Mouse (Mus musculus) small intestine, adult 2 months (tissue): Measurements from ENCODE around the gene Phactr3.

Source experiments
- CTCF ChIP-seq: fragments of 200-500 bp; IDR thresholded peaks from 2 replicates; pipeline ENCODE4 v1.5.1; 2012; ENCODE audit warnings: low read depth, mild to moderate bottlenecking, control low read depth, inconsistent platforms, low read length, moderate library complexity, mixed read lengths; ENCODE audit not compliant: insufficient replicate concordance, insufficient read length; ENCODE audit errors: extremely low read depth
- POLR2A ChIP-seq: fragments of 200-500 bp; IDR thresholded peaks from 2 replicates; pipeline ENCODE4 v1.6.1; 2012; ENCODE audit warnings: low read depth, mild to moderate bottlenecking, control low read depth, inconsistent platforms, low read length, moderate library complexity

DNA sequence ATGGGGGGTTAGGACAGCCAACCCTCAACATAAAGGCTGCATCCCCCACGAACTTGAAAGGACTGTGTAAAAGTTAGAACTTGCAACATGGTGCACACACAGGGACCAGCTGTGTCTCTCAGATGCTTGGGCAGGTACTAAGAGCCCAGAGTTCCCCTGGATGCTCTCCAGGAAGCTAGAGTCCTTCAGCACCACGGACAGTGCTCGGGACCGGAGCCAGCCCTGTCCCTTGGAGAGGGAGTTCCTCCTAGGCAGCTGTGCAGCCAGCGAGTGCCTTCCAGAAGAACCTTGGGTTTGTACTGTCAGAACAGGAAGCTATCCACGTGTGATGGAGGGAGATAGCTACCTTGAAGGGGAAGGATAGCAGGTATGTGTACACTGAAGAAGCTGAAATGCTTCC is 158.4 kb downstream of the Phactr3 start:
- no peak for TF ChIP-seq CTCF
- TF ChIP-seq POLR2A: no peak
